Mouse (Mus musculus): ENCODE data around the gene Slc41a1. TPM values are rescaled to one million over a fixed set of nuclear protein-coding genes. Genes with fewer than 3 reads are reported as not detected.
"Not testable (repeated sequence)": the region's sequence is repeated elsewhere in the genome, so short reads cannot be mapped to it uniquely, and the experiment has no call there.

Gene Slc41a1
- total and polyA plus RNA-seq, 2 experiments from 2014 or later = 19.7 to 39.5 TPM

DNA sequence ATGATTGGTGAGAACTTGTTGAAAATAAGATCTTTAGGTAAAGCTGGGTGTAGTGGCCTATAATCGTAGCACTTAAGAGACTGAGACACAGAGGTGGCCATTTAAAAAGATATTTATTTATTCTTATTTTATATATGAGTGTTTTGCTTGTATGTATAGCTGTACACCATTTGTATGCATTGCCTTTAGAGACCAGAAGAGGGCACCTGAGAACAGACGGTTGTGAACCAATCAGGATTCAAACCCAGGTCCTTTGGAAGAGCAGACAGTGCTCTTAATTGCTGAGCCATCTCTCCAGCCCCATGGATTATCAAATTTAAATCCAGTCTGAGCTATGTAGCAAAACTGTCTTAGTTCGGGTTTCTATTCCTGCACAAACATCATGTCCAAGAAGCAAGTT lies 13.1 kb upstream of the Slc41a1 start:
- Histone ChIP-seq H3K27me3 (ENCODE audit: insufficient read depth, low read length) (no peaks in the 10 kb centered on the region), H3K9me3 (ENCODE audit: low read length) (no peaks in the 10 kb centered on the region), H3K4me1 (ENCODE audit: insufficient read depth) (no peaks in the 10 kb centered on the region), H3K4me3 (ENCODE audit: low read depth, low read length) (no peak overlapping the region), H3K4me2 (ENCODE audit: low read depth) (no peak overlapping the region), H3K36me3 (ENCODE audit: insufficient read depth) (no peaks in the 10 kb centered on the region), H3K9ac (no peak overlapping the region), H3K27ac (ENCODE audit: low read depth, low read length) (no peak overlapping the region)
- no peak for TF ChIP-seq CTCF (IDR thresholded peaks at IDR 0.05; ENCODE audit: low read depth)
- DNase-seq (no peak), ATAC-seq (no peak)
- 90% methylated on average over 3 of the region's 3 CpGs for whole genome bisulfite sequencing

DNA sequence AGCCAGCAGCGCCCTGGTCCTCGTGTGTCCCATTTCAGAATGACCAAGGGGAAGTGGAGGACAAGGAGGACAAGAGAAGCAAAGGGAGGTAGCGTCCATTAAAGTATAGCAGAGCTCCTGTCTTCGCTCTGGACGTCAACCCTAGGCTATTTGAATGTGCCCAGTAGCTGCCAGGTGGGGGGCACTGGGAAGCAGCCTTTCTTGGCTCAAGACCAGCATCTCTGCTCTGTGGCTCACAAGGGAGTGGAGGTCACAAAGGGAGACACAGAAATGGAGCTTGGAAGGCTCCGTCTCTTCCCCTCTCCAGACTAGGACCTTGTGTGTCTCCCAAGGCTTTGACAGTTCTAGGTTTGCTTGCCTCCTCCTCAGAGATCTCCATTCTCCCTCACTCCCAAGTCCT lies 10.4 kb upstream of the Slc41a1 start:
- WGBS = 71% methylated on average over 6 of the region's 6 CpGs
- DNase-seq = no peak
- no peak overlapping the region for H3K4me2 ChIP-seq (ENCODE audit: low read depth)

GRCm38 (mm10) chr1:131820353-131820752 lies 6.9 kb upstream of the Slc41a1 start:
- H3K4me3 ChIP-seq (ENCODE audit: low read depth, low read length); H3K4me1 ChIP-seq (ENCODE audit: insufficient read depth); H3K27me3 ChIP-seq (ENCODE audit: insufficient read depth, low read length); DNase-seq; H3K9me3 ChIP-seq (ENCODE audit: low read length); H3K36me3 ChIP-seq (ENCODE audit: insufficient read depth); ATAC-seq; H3K9ac ChIP-seq; H3K4me2 ChIP-seq (ENCODE audit: low read depth): not testable (repeated sequence)
- WGBS = 57% methylated on average over 8 of the region's 9 CpGs
- 0 out of 2 replicates have a peak overlapping the region, but pooled peaks have one; percentile 35 for H3K27ac ChIP-seq (ENCODE audit: low read depth, low read length)

More for the DNA sequence above, 10.4 kb upstream of the Slc41a1 start:
- H3K9me3 ChIP-seq (ENCODE audit: low read length) = no peaks in the 10 kb centered on the region
- H3K4me3 ChIP-seq (ENCODE audit: low read depth, low read length) = no peak overlapping the region
- no peaks in the 10 kb centered on the region for H3K36me3 ChIP-seq (ENCODE audit: insufficient read depth)
- no peak for TF ChIP-seq CTCF (IDR thresholded peaks at IDR 0.05; ENCODE audit: low read depth)
- H3K4me1 ChIP-seq (ENCODE audit: insufficient read depth) = no peaks in the 10 kb centered on the region
- no peak overlapping the region for H3K9ac ChIP-seq
- H3K27ac ChIP-seq (ENCODE audit: low read depth, low read length) = no peak overlapping the region
- no peaks in the 10 kb centered on the region for H3K27me3 ChIP-seq (ENCODE audit: insufficient read depth, low read length)
- no peak for ATAC-seq

GRCm38 (mm10) chr1:131820887-131821328 lies 6.4 kb upstream of the Slc41a1 start:
- 39% methylated on average over 10 of the region's 10 CpGs for WGBS
- peak; percentile 64 for ATAC-seq

GRCm38 (mm10) chr1:131822292-131822691 lies 5.0 kb upstream of the Slc41a1 start:
- DNase-seq = no peak
- Histone ChIP-seq H3K9me3 (ENCODE audit: low read length) (no peaks in the 10 kb centered on the region), H3K9ac (no peak overlapping the region), H3K4me3 (ENCODE audit: low read depth, low read length) (no peak overlapping the region), H3K4me1 (ENCODE audit: insufficient read depth) (peaks cover 5% of the 10 kb centered on the region), H3K27ac (ENCODE audit: low read depth, low read length) (no peak overlapping the region), H3K27me3 (ENCODE audit: insufficient read depth, low read length) (no peaks in the 10 kb centered on the region), H3K36me3 (ENCODE audit: insufficient read depth) (no peaks in the 10 kb centered on the region), H3K4me2 (ENCODE audit: low read depth) (no peak overlapping the region)
- WGBS = 73% methylated on average over 8 of the region's 8 CpGs
- ATAC-seq = no peak
- no peak for TF ChIP-seq CTCF (IDR thresholded peaks at IDR 0.05; ENCODE audit: low read depth)

More at GRCm38 (mm10) chr1:131820887-131821328, 6.4 kb upstream of the Slc41a1 start:
- Histone ChIP-seq H3K9ac (no peak overlapping the region), H3K9me3 (ENCODE audit: low read length) (no peaks in the 10 kb centered on the region), H3K27ac (ENCODE audit: low read depth, low read length) (0 out of 2 replicates have a peak overlapping the region, but pooled peaks have one; percentile 35), H3K4me3 (ENCODE audit: low read depth, low read length) (no peak overlapping the region), H3K36me3 (ENCODE audit: insufficient read depth) (no peaks in the 10 kb centered on the region), H3K27me3 (ENCODE audit: insufficient read depth, low read length) (no peaks in the 10 kb centered on the region), H3K4me2 (ENCODE audit: low read depth) (no peak overlapping the region), H3K4me1 (ENCODE audit: insufficient read depth) (no peaks in the 10 kb centered on the region)
- peak; percentile 75 for DNase-seq
- TF ChIP-seq CTCF (IDR thresholded peaks at IDR 0.05; ENCODE audit: low read depth) = no peak

DNA sequence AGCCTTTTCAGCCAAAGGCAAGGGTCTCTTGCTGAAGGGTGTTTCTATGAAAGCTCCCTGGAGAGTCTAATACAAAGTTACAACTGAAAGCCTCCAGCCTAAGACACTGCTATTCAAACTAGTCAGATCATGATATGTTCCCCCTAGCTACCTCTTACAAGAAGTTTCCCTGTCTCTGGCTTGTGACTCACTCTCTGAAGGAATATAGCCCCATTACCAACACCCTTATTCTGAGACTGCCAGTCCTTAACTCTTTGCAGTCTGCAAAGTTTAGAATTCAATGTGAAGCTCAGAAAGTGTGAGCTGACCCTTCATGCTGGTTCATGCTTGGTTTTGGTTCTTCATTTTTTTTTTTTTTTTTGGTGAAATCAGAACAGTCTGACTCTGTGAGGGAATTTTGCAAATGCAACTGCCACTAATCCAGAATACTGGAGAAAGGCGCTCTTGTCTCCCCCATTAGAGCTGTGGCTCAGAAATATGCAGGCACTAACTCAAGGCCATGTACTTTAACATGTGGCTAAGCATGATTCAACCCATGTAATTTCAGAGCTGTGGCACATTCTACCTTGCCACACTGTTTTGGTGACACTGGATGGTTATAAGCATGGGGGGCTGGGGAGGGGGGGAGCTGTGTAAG lies 4.3 kb upstream of the Slc41a1 start:
- Histone ChIP-seq H3K9me3 (ENCODE audit: low read length) (no peaks in the 10 kb centered on the region), H3K36me3 (ENCODE audit: insufficient read depth) (no peaks in the 10 kb centered on the region), H3K4me3 (ENCODE audit: low read depth, low read length) (no peak overlapping the region), H3K9ac (no peak overlapping the region), H3K4me2 (ENCODE audit: low read depth) (no peak overlapping the region), H3K4me1 (ENCODE audit: insufficient read depth) (peaks cover 6% of the 10 kb centered on the region), H3K27ac (ENCODE audit: low read depth, low read length) (no peak overlapping the region), H3K27me3 (ENCODE audit: insufficient read depth, low read length) (no peaks in the 10 kb centered on the region)
- no peak for ATAC-seq
- DNase-seq = no peak
- no peak for TF ChIP-seq CTCF (IDR thresholded peaks at IDR 0.05; ENCODE audit: low read depth)
- WGBS = 94% methylated on average over 1 of the region's 1 CpGs

- no peak for TF ChIP-seq CTCF (IDR thresholded peaks at IDR 0.05; ENCODE audit: low read depth)
- DNase-seq (no peak), ATAC-seq (no peak)
- Histone ChIP-seq H3K36me3 (ENCODE audit: insufficient read depth) (no peaks in the 10 kb centered on the region), H3K9ac (no peak overlapping the region), H3K4me2 (ENCODE audit: low read depth) (no peak overlapping the region), H3K9me3 (ENCODE audit: low read length) (no peaks in the 10 kb centered on the region), H3K27ac (ENCODE audit: low read depth, low read length) (no peak overlapping the region), H3K4me3 (ENCODE audit: low read depth, low read length) (no peak overlapping the region), H3K27me3 (ENCODE audit: insufficient read depth, low read length) (no peaks in the 10 kb centered on the region), H3K4me1 (ENCODE audit: insufficient read depth) (peaks cover 6% of the 10 kb centered on the region)
- 54% methylated on average over 5 of the region's 5 CpGs for WGBS
These were observed 3.7 kb upstream of the Slc41a1 start for GRCm38 (mm10) chr1:131823563-131823962.

All from forebrain, postnatal 0 days (tissue).